Mouse (Mus musculus): Measurements from ENCODE around the gene Mucl2.
"Not testable (repeated sequence)": the region's sequence is repeated elsewhere in the genome, so short reads cannot be mapped to it uniquely, and the experiment has no call there.

Gene Mucl2

DNA sequence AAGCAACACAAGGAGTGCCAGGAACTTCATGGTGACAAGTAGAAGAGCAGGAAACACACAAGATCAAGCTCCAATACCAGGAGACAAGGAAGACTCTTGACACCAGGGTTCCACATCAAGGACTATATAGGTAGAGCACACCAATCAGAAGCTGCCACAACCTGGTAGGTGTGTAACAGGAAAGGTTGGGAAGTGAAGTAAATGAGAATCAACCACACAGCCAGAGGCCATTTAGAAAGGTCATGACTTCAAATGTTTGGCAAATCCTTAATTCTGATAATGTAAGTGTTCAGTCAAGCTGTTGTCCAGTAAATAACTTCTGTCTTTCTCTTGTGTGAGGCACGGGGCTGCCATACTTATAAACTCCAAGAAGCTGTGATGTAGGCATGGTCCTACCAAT lies at the start of gene Mucl2:
TSS of gene Mucl2 (minus strand) at position 101 of the 400 bp plus-strand sequence.
- DNase-seq (ENCODE audit: low read depth, low spot score), result no peak

DNA sequence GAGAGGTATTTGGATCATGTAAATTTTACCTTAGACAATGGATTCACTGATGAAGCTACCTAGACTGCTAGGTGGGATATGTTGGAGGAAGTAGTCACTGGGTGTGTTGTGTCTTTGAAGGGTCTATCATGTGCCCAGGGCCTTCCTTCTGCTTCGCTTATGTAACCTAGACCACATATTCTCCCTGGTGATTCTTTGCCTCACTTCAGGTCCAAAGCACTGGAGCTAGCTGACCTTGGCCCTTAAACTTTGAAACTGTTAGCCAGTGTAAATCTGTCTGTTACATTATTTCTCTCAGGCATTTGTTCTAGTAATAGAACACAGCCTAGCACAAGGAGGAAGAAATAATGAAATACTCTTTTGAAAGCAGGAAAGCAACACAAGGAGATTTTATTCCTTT lies 13.9 kb upstream of the Mucl2 start:
- DNase-seq (ENCODE audit: low read depth, low spot score), result not testable (repeated sequence)

Measured in 3T3-L1 (cell line).